Mouse (Mus musculus): ENCODE results near the gene Olfr1106. TPM values are rescaled to one million over a fixed set of nuclear protein-coding genes. Genes with fewer than 3 reads are reported as not detected.

Gene Olfr1106
- not detected in 2 replicates for polyA plus RNA-seq (2015; fragmentation: Nextera tagmentation; extraction: Ambion mirVana)

GRCm38 (mm10) chr2:87052173-87052572 is at the start of gene Olfr1106:
Gene Olfr1106 (minus strand): TSS chr2:87052273.
- Histone ChIP-seq H3K4me3 (replicated peaks) (no peak within 1 kb of the TSS), H3K36me3 (no peaks in the 10 kb centered on the region), H3K27ac (no peak within 1 kb of the TSS), H3K27me3 (no peaks in the 10 kb centered on the region), H3K9ac (replicated peaks) (no peak within 1 kb of the TSS), H3K4me1 (replicated peaks) (no peaks in the 10 kb centered on the region), H3K9me3 (no peaks in the 10 kb centered on the region), H3K4me2 (replicated peaks) (no peak within 1 kb of the TSS)
- 64% methylated on average over 1 of the region's 1 CpGs for WGBS
- no peak for ATAC-seq

GRCm38 (mm10) chr2:87095908-87096307 is 43.8 kb upstream of the Olfr1106 start, which contains the start of gene Olfr1109:
Gene Olfr1109 (minus strand): TSS chr2:87096008.
- H3K9ac ChIP-seq (replicated peaks), result no peak within 1 kb of the TSS
- no peak within 1 kb of the TSS for H3K4me2 ChIP-seq (replicated peaks)
- H3K36me3 ChIP-seq, result no peaks in the 10 kb centered on the region
- H3K27ac ChIP-seq, result no peak within 1 kb of the TSS
- no peaks in the 10 kb centered on the region for H3K27me3 ChIP-seq
- H3K4me3 ChIP-seq (replicated peaks), result no peak within 1 kb of the TSS
- no peak for ATAC-seq
- 55% methylated on average over 1 of the region's 1 CpGs for whole genome bisulfite sequencing
- H3K9me3 ChIP-seq, result no peaks in the 10 kb centered on the region
- H3K4me1 ChIP-seq (replicated peaks), result no peaks in the 10 kb centered on the region

- WGBS, result 84% methylated on average over 1 of the region's 1 CpGs
- H3K27me3 ChIP-seq, result no peaks in the 10 kb centered on the region
- no peak within 1 kb of the TSS for H3K27ac ChIP-seq
- H3K9me3 ChIP-seq, result no peaks in the 10 kb centered on the region
- no peak within 1 kb of the TSS for H3K9ac ChIP-seq (replicated peaks)
- no peak within 1 kb of the TSS for H3K4me2 ChIP-seq (replicated peaks)
- H3K4me1 ChIP-seq (replicated peaks), result no peaks in the 10 kb centered on the region
- H3K4me3 ChIP-seq (replicated peaks), result no peak within 1 kb of the TSS
- H3K36me3 ChIP-seq, result no peaks in the 10 kb centered on the region
- no peak for ATAC-seq
Observed at GRCm38 (mm10) chr2:87075717-87076116, 23.6 kb upstream of the Olfr1106 start, which contains the start of gene Olfr1107. Gene Olfr1107 (minus strand): TSS chr2:87075817.

GRCm38 (mm10) chr2:87036431-87036830 is 15.6 kb downstream of the Olfr1106 start, which contains the start of gene Olfr1105:
Gene Olfr1105 (minus strand): TSS chr2:87036531.
- no peak for ATAC-seq
- Histone ChIP-seq H3K4me1 (replicated peaks) (no peaks in the 10 kb centered on the region), H3K27ac (no peak within 1 kb of the TSS)

GRCm38 (mm10) chr2:87026980-87027379 is 25.1 kb downstream of the Olfr1106 start, which contains the start of gene Olfr1104:
Gene Olfr1104 (minus strand): TSS chr2:87027080.
- Histone ChIP-seq H3K4me2 (replicated peaks) (no peak within 1 kb of the TSS), H3K27me3 (no peaks in the 10 kb centered on the region), H3K36me3 (no peaks in the 10 kb centered on the region), H3K4me3 (replicated peaks) (no peak within 1 kb of the TSS), H3K4me1 (replicated peaks) (no peaks in the 10 kb centered on the region), H3K9ac (replicated peaks) (no peak within 1 kb of the TSS), H3K9me3 (no peaks in the 10 kb centered on the region), H3K27ac (no peak within 1 kb of the TSS)
- no peak for ATAC-seq
- WGBS, result 93% methylated on average over 1 of the region's 1 CpGs

More at GRCm38 (mm10) chr2:87036431-87036830, 15.6 kb downstream of the Olfr1106 start, which contains the start of gene Olfr1105:
- Histone ChIP-seq H3K9me3 (no peaks in the 10 kb centered on the region), H3K4me3 (replicated peaks) (no peak within 1 kb of the TSS), H3K27me3 (no peaks in the 10 kb centered on the region), H3K9ac (replicated peaks) (no peak within 1 kb of the TSS), H3K4me2 (replicated peaks) (no peak within 1 kb of the TSS), H3K36me3 (no peaks in the 10 kb centered on the region)

- H3K9me3 ChIP-seq, result no peaks in the 10 kb centered on the region
- no peaks in the 10 kb centered on the region for H3K4me1 ChIP-seq (replicated peaks)
- H3K4me3 ChIP-seq (replicated peaks), result no peak within 1 kb of the TSS
- ATAC-seq, result no peak
- no peak within 1 kb of the TSS for H3K4me2 ChIP-seq (replicated peaks)
- no peaks in the 10 kb centered on the region for H3K27me3 ChIP-seq
- no peaks in the 10 kb centered on the region for H3K36me3 ChIP-seq
- no peak within 1 kb of the TSS for H3K9ac ChIP-seq (replicated peaks)
- H3K27ac ChIP-seq, result no peak within 1 kb of the TSS
Observed at GRCm38 (mm10) chr2:86998098-86998497, 54.0 kb downstream of the Olfr1106 start, which contains the start of gene Olfr1102. Gene Olfr1102 (plus strand): TSS chr2:86998398.

Other genes starting within 250 kb of the Olfr1106 start
- not detected in 2 replicates for gene Olfr141, start 242.3 kb downstream of the Olfr1106 start, polyA plus RNA-seq (2015; fragmentation: Nextera tagmentation; extraction: Ambion mirVana)
- gene Olfr1094, start 227.6 kb downstream of the Olfr1106 start, polyA plus RNA-seq (2015; fragmentation: Nextera tagmentation; extraction: Ambion mirVana), result not detected in 2 replicates
- gene Olfr1095, start 200.6 kb downstream of the Olfr1106 start, polyA plus RNA-seq (2015; fragmentation: Nextera tagmentation; extraction: Ambion mirVana), result not detected in 2 replicates
- gene Gm13723, start 177.5 kb downstream of the Olfr1106 start, polyA plus RNA-seq (2015; fragmentation: Nextera tagmentation; extraction: Ambion mirVana), result not detected in 2 replicates
- not detected in 2 replicates for gene Olfr1097, start 160.1 kb downstream of the Olfr1106 start, polyA plus RNA-seq (2015; fragmentation: Nextera tagmentation; extraction: Ambion mirVana)
- gene Olfr1098, start 127.7 kb downstream of the Olfr1106 start, polyA plus RNA-seq (2015; fragmentation: Nextera tagmentation; extraction: Ambion mirVana), result not detected in 2 replicates
- gene Olfr1099, start 91.6 kb downstream of the Olfr1106 start, polyA plus RNA-seq (2015; fragmentation: Nextera tagmentation; extraction: Ambion mirVana), result not detected in 2 replicates
- gene Olfr1100, start 72.3 kb downstream of the Olfr1106 start, polyA plus RNA-seq (2015; fragmentation: Nextera tagmentation; extraction: Ambion mirVana), result not detected in 2 replicates
- not detected in 2 replicates for gene Olfr1101, start 61.1 kb downstream of the Olfr1106 start, polyA plus RNA-seq (2015; fragmentation: Nextera tagmentation; extraction: Ambion mirVana)
- not detected in 2 replicates for gene Olfr1102, start 53.9 kb downstream of the Olfr1106 start, polyA plus RNA-seq (2015; fragmentation: Nextera tagmentation; extraction: Ambion mirVana)
- not detected in 2 replicates for gene Olfr1104, start 25.2 kb downstream of the Olfr1106 start, polyA plus RNA-seq (2015; fragmentation: Nextera tagmentation; extraction: Ambion mirVana)
- not detected in 2 replicates for gene Olfr1105, start 15.7 kb downstream of the Olfr1106 start, polyA plus RNA-seq (2015; fragmentation: Nextera tagmentation; extraction: Ambion mirVana)
- gene Olfr1107, start 23.5 kb upstream of the Olfr1106 start, polyA plus RNA-seq (2015; fragmentation: Nextera tagmentation; extraction: Ambion mirVana), result not detected in 2 replicates
- not detected in 2 replicates for gene Olfr1109, start 43.7 kb upstream of the Olfr1106 start, polyA plus RNA-seq (2015; fragmentation: Nextera tagmentation; extraction: Ambion mirVana)
- not detected in 2 replicates for gene Olfr259, start 62.3 kb upstream of the Olfr1106 start, polyA plus RNA-seq (2015; fragmentation: Nextera tagmentation; extraction: Ambion mirVana)
- gene Olfr1110, start 88.0 kb upstream of the Olfr1106 start, polyA plus RNA-seq (2015; fragmentation: Nextera tagmentation; extraction: Ambion mirVana), result not detected in 2 replicates
- not detected in 2 replicates for gene Olfr1111, start 100.4 kb upstream of the Olfr1106 start, polyA plus RNA-seq (2015; fragmentation: Nextera tagmentation; extraction: Ambion mirVana)
- gene Olfr1112, start 135.5 kb upstream of the Olfr1106 start, polyA plus RNA-seq (2015; fragmentation: Nextera tagmentation; extraction: Ambion mirVana), result not detected in 2 replicates
- gene Olfr1113, start 156.7 kb upstream of the Olfr1106 start, polyA plus RNA-seq (2015; fragmentation: Nextera tagmentation; extraction: Ambion mirVana), result not detected in 2 replicates
- not detected in 2 replicates for gene Olfr1115, start 195.7 kb upstream of the Olfr1106 start, polyA plus RNA-seq (2015; fragmentation: Nextera tagmentation; extraction: Ambion mirVana)
- not detected in 2 replicates for gene Olfr1116, start 215.3 kb upstream of the Olfr1106 start, polyA plus RNA-seq (2015; fragmentation: Nextera tagmentation; extraction: Ambion mirVana)

Data from midbrain, embryonic 13.5 days (tissue).